Mouse (Mus musculus) spleen, adult 2 months (tissue): ENCODE measurements at regions not wholly inside any gene's neighbourhood (a gene's known extent, or its start where the extent isn't known, plus 50 kb on each side); places are given as distances from the start of the nearest gene placed in this dataset.
A peak's percentile ranks its signal among the peaks of the same experiment; 100 is the strongest.

Experiments
- CTCF ChIP-seq: fragments of 200-500 bp; IDR thresholded peaks from 2 replicates; pipeline ENCODE4 v1.5.1; 2011; ENCODE audit warnings: mild to moderate bottlenecking, inconsistent platforms; ENCODE audit not compliant: insufficient read depth, insufficient read length, insufficient replicate concordance; ENCODE audit errors: extremely low read depth
- POLR2A ChIP-seq: fragments of 200-500 bp; IDR thresholded peaks from 2 replicates; pipeline ENCODE4 v1.6.1; 2011; ENCODE audit warnings: low read depth, low read length, inconsistent platforms

- TF ChIP-seq CTCF (peak; percentile 71; the same call in 1 of the 2 replicates), POLR2A (no peak)
Measured at GRCm38 (mm10) chr1:126931754-126932153, 101.2 kb upstream of the Nckap5 start.
